Mouse (Mus musculus): Measurements from ENCODE around the gene Col4a3.

DNA sequence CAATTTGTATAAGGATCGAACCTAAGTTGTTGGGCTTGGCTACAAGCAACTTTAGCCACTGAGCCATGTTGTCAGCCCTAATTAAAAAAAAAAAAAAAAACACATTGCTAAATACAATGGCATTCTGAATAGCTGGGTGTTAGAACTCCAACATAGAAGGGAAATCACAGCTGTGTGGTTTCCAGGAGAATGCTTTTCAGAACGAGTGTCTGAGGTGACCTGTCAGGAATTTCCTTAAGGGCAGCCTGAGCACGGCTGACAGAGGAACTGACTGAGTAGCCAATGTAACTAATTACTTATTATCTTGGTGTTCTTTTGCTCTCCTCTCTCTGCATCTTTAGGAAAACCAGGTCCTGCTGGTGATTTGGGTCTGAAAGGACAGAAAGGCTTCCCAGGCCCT, 109.2 kb downstream of the Col4a3 start:
- TF ChIP-seq GATA1 (IDR thresholded peaks at IDR 0.05; ENCODE audit: borderline replicate concordance, low read length) (no peak), FLI1 (IDR thresholded peaks at IDR 0.05; ENCODE audit: low read length) (no peak)

Measured in megakaryocyte, embryonic 14.5 days (primary cell).